ENCODE assay signal across 1 mouse cellular context in the genomic region with DNA sequence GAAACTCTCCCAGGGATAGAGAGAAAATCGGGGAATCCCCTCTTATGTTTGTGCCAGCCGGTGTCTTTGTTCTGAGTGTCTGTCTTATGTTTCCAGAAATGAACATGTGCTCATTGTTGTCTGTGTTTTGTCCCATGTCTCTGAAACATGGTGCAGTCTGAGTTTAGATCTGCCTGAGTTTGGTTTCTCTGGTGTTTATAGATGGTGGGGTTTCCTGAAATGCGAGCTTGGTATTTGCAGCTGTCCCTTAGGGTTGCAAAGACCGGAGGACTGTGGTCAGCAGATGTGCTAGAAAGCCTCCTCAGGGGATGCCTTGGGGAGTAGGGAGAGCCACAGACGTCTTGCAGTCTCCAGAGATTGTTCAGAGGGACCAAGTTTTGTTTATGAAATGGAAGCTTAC.
A peak's percentile ranks its signal among the peaks of the same experiment; 100 is the strongest.
TF ChIP-seq lines count a peak whose summit lies in the region.

No protein-coding gene starts in this region.

TF ChIP-seq in CH12.LX, 34 proteins besides CTCF, POLR2A, EP300 and RAD21 (continued from another document):
- peak; percentile 82 for TF ChIP-seq MEF2A (IDR thresholded peaks at IDR 0.05; ENCODE audit: borderline replicate concordance, low read depth, low read length)
- no peak for TF ChIP-seq PAX5 (IDR thresholded peaks at IDR 0.05; ENCODE audit: low read length)
- TF ChIP-seq MAX (IDR thresholded peaks at IDR 0.05; ENCODE audit: low read length): peak; percentile 68; the same call in 1 of the 2 replicates
- TF ChIP-seq IRF4 (IDR thresholded peaks at IDR 0.05; ENCODE audit: low read depth, low read length): peak; percentile 67; the same call in 1 of the 2 replicates
- TF ChIP-seq TCF12 (IDR thresholded peaks at IDR 0.05; ENCODE audit: low read depth, low read length): peak; percentile 86
- no peak for TF ChIP-seq E2F4 (IDR thresholded peaks at IDR 0.05; ENCODE audit: insufficient replicate concordance, low read depth, low read length)
- peak; percentile 59 for TF ChIP-seq MYC (IDR thresholded peaks at IDR 0.05; ENCODE audit: low read depth, low read length)
- no peak for TF ChIP-seq POLR2AphosphoS2 (IDR thresholded peaks at IDR 0.05; ENCODE audit: low read depth, low read length)
TF ChIP-seq in CH12.LX: peak in this region for 9.
